Mouse (Mus musculus) limb, embryonic 11.5 days (tissue): Measurements from ENCODE around the gene Ipo9. TPM values are rescaled to one million over a fixed set of nuclear protein-coding genes. Genes with fewer than 3 reads are reported as not detected.

Experiments used
- ATAC-seq: fragments of 200-750 bp; cut with Nextera tagmentation; 2 replicates; pipeline ENCODE4 v1.8.0; 2017; ENCODE audit warnings: low read depth; ENCODE audit not compliant: insufficient number of reproducible peaks, low FRiP score, low TSS enrichment
- DNase-seq: peaks from one replicate; pipeline ENCODE4 v3.0.0-alpha.2; 2015; ENCODE audit warnings: low spot score
- H3K27ac ChIP-seq: fragments of 300-500 bp; sonication (generic); replicated peaks from 2 replicates; pipeline ENCODE4 v1.5.1; 2014; ENCODE audit warnings: low read depth, mild to moderate bottlenecking, low read length
- H3K27me3 ChIP-seq: fragments of 300-500 bp; sonication (generic); 2 replicates; pipeline ENCODE4 v1.6.1; 2014; ENCODE audit warnings: mild to moderate bottlenecking, low read length, mixed read lengths; ENCODE audit not compliant: control insufficient read depth, insufficient read depth
- H3K36me3 ChIP-seq: fragments of 300-500 bp; sonication (generic); 2 replicates; pipeline ENCODE4 v1.6.1; 2014; ENCODE audit warnings: mild to moderate bottlenecking, low read length, moderate library complexity, mixed read lengths; ENCODE audit not compliant: control insufficient read depth, insufficient read depth
- H3K4me1 ChIP-seq: fragments of 300-500 bp; sonication (generic); 2 replicates; pipeline ENCODE4 v1.6.1; 2014; ENCODE audit warnings: low read length, mixed read lengths; ENCODE audit not compliant: control insufficient read depth, insufficient read depth
- H3K4me2 ChIP-seq: fragments of 300-500 bp; sonication (generic); 2 replicates; pipeline ENCODE4 v1.6.1; 2014; ENCODE audit warnings: low read depth, mild to moderate bottlenecking, moderate library complexity; ENCODE audit not compliant: severe bottlenecking
- H3K4me3 ChIP-seq: fragments of 300-500 bp; sonication (generic); 2 replicates; pipeline ENCODE4 v1.5.1; 2014; ENCODE audit warnings: low read depth, low read length
- H3K9ac ChIP-seq: fragments of 300-500 bp; sonication (generic); 2 replicates; pipeline ENCODE4 v1.6.1; 2014; ENCODE audit warnings: mild to moderate bottlenecking, low read length
- H3K9me3 ChIP-seq: fragments of 300-500 bp; sonication (generic); 2 replicates; pipeline ENCODE4 v1.6.1; 2016; ENCODE audit warnings: low read length; ENCODE audit not compliant: control insufficient read depth
- WGBS: fragments of 180-500 bp; shearing (Covaris S2); extraction: QIAGEN DNeasy Blood & Tissue Kit; methylation state at CpG from one replicate; pipeline ENCODE4 v1.1.7; 2014; 5-methylcytosine and 5-hydroxymethylcytosine counted together
- polyA plus RNA-seq: library from polyadenylated mRNA; unstranded; fragments of >200 nt; fragmentation: Nextera tagmentation; extraction: Ambion mirVana; gene quantifications from 2 replicates; pipeline ENCODE4 v1.2.1, GENCODE M21; 2014

Gene Ipo9
- polyA plus RNA-seq, 1 experiment from 2014 or later, result 191 TPM

- WGBS, result 92% methylated on average over 6 of the region's 6 CpGs
- ATAC-seq, result no peak
Measured at GRCm38 (mm10) chr1:135422772-135423171, 7.5 kb downstream of the Ipo9 start.

GRCm38 (mm10) chr1:135413996-135414395, 16.3 kb downstream of the Ipo9 start:
- Histone ChIP-seq H3K9ac (no peak overlapping the region), H3K4me1 (no peaks in the 10 kb centered on the region), H3K27ac (no peak overlapping the region), H3K4me3 (no peak overlapping the region), H3K9me3 (no peaks in the 10 kb centered on the region), H3K36me3 (peaks cover 37% of the 10 kb centered on the region), H3K27me3 (no peaks in the 10 kb centered on the region), H3K4me2 (no peak overlapping the region)
- ATAC-seq (no peak), DNase-seq (no peak)

More at GRCm38 (mm10) chr1:135422772-135423171, 7.5 kb downstream of the Ipo9 start:
- H3K36me3 ChIP-seq, result peaks cover 13% of the 10 kb centered on the region
- DNase-seq, result no peak
- no peaks in the 10 kb centered on the region for H3K9me3 ChIP-seq
- H3K27ac ChIP-seq, result no peak overlapping the region
- H3K4me2 ChIP-seq, result no peak overlapping the region
- no peaks in the 10 kb centered on the region for H3K4me1 ChIP-seq
- no peak overlapping the region for H3K9ac ChIP-seq
- H3K27me3 ChIP-seq, result no peaks in the 10 kb centered on the region
- no peak overlapping the region for H3K4me3 ChIP-seq

GRCm38 (mm10) chr1:135412130-135412529, 18.2 kb downstream of the Ipo9 start:
- Histone ChIP-seq H3K9me3 (no peaks in the 10 kb centered on the region), H3K4me1 (no peaks in the 10 kb centered on the region), H3K27me3 (no peaks in the 10 kb centered on the region), H3K4me2 (no peak overlapping the region), H3K4me3 (no peak overlapping the region), H3K27ac (no peak overlapping the region), H3K36me3 (peaks cover 35% of the 10 kb centered on the region; the same call in 1 of the 2 replicates), H3K9ac (no peak overlapping the region)
- DNase-seq (no peak), ATAC-seq (no peak)
- 79% methylated on average over 4 of the region's 4 CpGs for WGBS

- no peaks in the 10 kb centered on the region for H3K27me3 ChIP-seq
- no peak for DNase-seq
- WGBS, result 88% methylated on average over 2 of the region's 2 CpGs
Measured at GRCm38 (mm10) chr1:135410967-135411366, 19.3 kb downstream of the Ipo9 start.

GRCm38 (mm10) chr1:135408973-135409372, 21.3 kb downstream of the Ipo9 start:
- Histone ChIP-seq H3K9me3 (no peaks in the 10 kb centered on the region), H3K4me1 (no peaks in the 10 kb centered on the region), H3K27me3 (no peaks in the 10 kb centered on the region), H3K9ac (no peak overlapping the region), H3K27ac (no peak overlapping the region), H3K4me2 (no peak overlapping the region), H3K36me3 (peaks cover 31% of the 10 kb centered on the region), H3K4me3 (no peak overlapping the region)
- DNase-seq (no peak), ATAC-seq (no peak)
- WGBS, result 94% methylated on average over 4 of the region's 4 CpGs

More at GRCm38 (mm10) chr1:135410967-135411366, 19.3 kb downstream of the Ipo9 start:
- Histone ChIP-seq H3K36me3 (peaks cover 33% of the 10 kb centered on the region), H3K9me3 (no peaks in the 10 kb centered on the region), H3K9ac (no peak overlapping the region), H3K4me2 (no peak overlapping the region), H3K27ac (no peak overlapping the region), H3K4me1 (no peaks in the 10 kb centered on the region), H3K4me3 (no peak overlapping the region)
- ATAC-seq, result no peak

GRCm38 (mm10) chr1:135405356-135405755, 24.9 kb downstream of the Ipo9 start:
- H3K9ac ChIP-seq, result no peak overlapping the region
- ATAC-seq (no peak), DNase-seq (no peak)
- H3K4me1 ChIP-seq, result no peaks in the 10 kb centered on the region
- H3K36me3 ChIP-seq, result peaks cover 45% of the 10 kb centered on the region
- H3K9me3 ChIP-seq, result no peaks in the 10 kb centered on the region
- H3K4me3 ChIP-seq, result no peak overlapping the region
- no peak overlapping the region for H3K4me2 ChIP-seq
- H3K27ac ChIP-seq, result no peak overlapping the region
- no peaks in the 10 kb centered on the region for H3K27me3 ChIP-seq
- 92% methylated on average over 7 of the region's 7 CpGs for WGBS

GRCm38 (mm10) chr1:135401452-135402110, 28.7 kb downstream of the Ipo9 start:
- Histone ChIP-seq H3K4me1 (no peaks in the 10 kb centered on the region), H3K4me2 (no peak overlapping the region), H3K27me3 (no peaks in the 10 kb centered on the region), H3K27ac (no peak overlapping the region), H3K9ac (no peak overlapping the region), H3K36me3 (peaks cover 37% of the 10 kb centered on the region), H3K9me3 (no peaks in the 10 kb centered on the region), H3K4me3 (no peak overlapping the region)
- WGBS, result 98% methylated on average over 3 of the region's 3 CpGs
- DNase-seq, result no peak
- no peak for ATAC-seq

GRCm38 (mm10) chr1:135399466-135399865, 30.8 kb downstream of the Ipo9 start:
- H3K4me3 ChIP-seq, result no peak overlapping the region
- H3K9me3 ChIP-seq, result no peaks in the 10 kb centered on the region
- 96% methylated on average over 5 of the region's 5 CpGs for WGBS
- no peak overlapping the region for H3K4me2 ChIP-seq
- DNase-seq (no peak), ATAC-seq (no peak)
- no peak overlapping the region for H3K27ac ChIP-seq
- no peaks in the 10 kb centered on the region for H3K27me3 ChIP-seq
- peaks cover 37% of the 10 kb centered on the region for H3K36me3 ChIP-seq
- H3K4me1 ChIP-seq, result no peaks in the 10 kb centered on the region
- H3K9ac ChIP-seq, result no peak overlapping the region

GRCm38 (mm10) chr1:135385161-135385560, 45.1 kb downstream of the Ipo9 start:
- no peak overlapping the region for H3K4me3 ChIP-seq
- no peaks in the 10 kb centered on the region for H3K4me1 ChIP-seq
- H3K27ac ChIP-seq, result no peak overlapping the region
- no peak overlapping the region for H3K9ac ChIP-seq
- H3K9me3 ChIP-seq, result no peaks in the 10 kb centered on the region
- ATAC-seq (no peak), DNase-seq (no peak)
- WGBS, result 87% methylated on average over 9 of the region's 9 CpGs
- no peak overlapping the region for H3K4me2 ChIP-seq
- no peaks in the 10 kb centered on the region for H3K27me3 ChIP-seq
- peaks cover 30% of the 10 kb centered on the region for H3K36me3 ChIP-seq
